Mouse (Mus musculus) gastrocnemius, adult 8-10 months (tissue): Measurements from ENCODE around the gene Dohh. TPM values are rescaled to one million over a fixed set of nuclear protein-coding genes. Genes with fewer than 3 reads are reported as not detected.

Experiments
- DNase-seq, 2 experiments: peaks; one replicate each; pipeline ENCODE4 v3.0.0; 2022; ENCODE audit warnings: low spot score in 2 of 2
- total RNA-seq, 4 experiments: library from RNA; stranded (reverse); gene quantifications; 2 replicates each; pipeline ENCODE4 v1.2.4; 2022

Dohh gene
- total RNA-seq, 4 experiments from 2014 or later = 46.5 to 50.1 (median 47.4) TPM

DNA sequence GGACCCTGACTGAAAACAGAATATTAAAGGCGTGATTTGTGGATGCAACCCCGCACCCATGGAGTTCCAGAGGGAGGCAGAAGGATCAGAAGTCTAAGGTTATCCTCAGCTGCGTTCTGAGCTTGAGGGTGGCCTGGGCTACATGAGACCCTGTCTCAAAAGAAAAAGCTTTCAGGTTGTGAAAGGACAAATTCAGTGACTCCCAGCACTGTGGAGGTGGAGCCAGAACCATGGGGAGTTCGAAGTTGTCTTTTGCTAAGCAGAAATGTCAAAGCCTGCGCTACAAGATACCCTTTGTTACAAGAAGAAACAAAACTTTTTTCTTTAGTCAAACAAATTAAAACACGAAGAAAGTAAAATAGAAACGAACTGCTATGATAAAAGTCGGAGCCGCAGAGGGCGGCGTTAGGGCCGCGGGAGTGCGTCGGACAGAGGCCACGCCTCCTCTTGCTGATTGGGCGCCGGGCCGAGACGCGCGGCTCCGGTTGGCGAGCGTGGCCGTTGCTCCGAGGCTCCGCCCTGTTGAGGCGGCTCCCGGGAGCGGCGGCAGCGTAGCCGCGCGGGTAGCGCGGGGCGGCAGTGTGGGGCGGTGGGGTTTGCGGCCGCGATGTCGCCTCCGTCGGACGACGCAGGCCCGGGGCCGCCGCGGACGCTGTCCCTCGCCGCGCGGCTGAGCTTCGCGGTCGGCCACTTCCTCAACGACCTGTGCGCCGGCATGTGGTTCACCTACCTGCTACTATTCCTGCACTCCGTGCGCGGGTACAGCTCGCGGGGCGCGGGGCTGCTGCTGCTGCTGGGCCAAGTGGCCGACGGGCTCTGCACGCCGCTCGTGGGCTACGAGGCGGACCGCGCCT lies 27.0 kb upstream of the Dohh start, which contains the start of gene Mfsd12:
TSS of gene Mfsd12 (plus strand) at position 501 of the 854 bp plus-strand sequence.
- DNase-seq = peak; percentile 76 to 88

DNA sequence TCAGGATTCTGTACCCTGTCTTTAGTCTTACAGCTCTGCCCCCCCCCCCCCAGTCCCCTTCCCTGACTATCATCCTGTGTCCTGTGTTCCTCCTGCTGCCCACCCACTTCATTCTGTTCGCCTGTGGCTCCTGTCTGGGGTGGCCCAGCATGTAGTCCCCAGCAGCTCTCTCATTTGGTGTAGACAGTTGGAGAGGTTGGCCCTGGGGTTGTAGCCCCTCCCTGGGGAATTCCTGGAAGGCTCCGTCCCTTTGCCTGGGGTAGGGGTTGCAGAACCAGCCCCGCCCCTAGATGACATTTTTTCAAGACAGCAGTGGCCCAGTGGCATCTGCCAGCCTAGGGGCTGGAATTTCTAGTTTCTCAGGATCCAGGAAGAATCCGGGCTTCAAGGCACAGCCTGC lies 26.0 kb upstream of the Dohh start:
- DNase-seq = no peak

DNA sequence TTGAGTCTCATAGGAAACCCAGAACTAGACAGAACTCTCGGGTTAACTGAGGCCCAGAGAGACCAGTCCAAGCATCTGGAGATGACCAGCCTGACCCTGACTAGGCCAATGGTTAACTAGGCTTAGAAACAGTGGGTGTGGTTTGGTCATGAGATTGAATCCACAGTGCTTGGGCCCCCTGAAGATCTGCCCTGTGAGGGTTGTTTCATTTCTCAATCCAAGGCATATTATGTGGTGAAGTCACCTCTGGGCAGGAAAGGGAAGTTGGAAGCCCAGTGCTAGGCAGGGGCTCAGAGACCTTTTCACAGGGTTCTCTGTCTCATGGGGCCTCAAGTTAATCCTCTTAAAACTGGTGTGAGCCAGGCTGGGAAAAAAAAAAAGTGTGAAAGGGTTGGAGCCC lies 25.4 kb upstream of the Dohh start:
- no peak for DNase-seq

DNA sequence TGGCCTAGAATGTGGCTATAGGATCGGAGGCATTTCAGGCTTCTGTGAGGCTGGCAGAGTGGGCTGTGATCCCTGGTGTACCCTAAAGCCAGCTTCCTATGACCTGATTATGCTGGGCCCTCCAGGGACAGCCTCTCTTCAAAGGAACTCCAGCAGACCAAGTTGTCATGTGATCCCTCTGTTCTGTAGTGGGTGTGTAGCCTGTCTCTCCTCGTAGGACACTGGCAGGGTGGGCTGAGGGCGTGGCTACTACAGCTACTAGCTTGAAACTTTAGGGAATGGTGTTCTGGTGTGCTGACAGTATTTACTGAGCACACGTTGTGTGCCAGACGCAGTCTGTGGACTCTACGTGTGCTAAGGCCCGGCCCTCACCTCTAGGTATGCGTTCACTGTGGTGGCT lies 23.5 kb upstream of the Dohh start:
- no peak for DNase-seq

DNA sequence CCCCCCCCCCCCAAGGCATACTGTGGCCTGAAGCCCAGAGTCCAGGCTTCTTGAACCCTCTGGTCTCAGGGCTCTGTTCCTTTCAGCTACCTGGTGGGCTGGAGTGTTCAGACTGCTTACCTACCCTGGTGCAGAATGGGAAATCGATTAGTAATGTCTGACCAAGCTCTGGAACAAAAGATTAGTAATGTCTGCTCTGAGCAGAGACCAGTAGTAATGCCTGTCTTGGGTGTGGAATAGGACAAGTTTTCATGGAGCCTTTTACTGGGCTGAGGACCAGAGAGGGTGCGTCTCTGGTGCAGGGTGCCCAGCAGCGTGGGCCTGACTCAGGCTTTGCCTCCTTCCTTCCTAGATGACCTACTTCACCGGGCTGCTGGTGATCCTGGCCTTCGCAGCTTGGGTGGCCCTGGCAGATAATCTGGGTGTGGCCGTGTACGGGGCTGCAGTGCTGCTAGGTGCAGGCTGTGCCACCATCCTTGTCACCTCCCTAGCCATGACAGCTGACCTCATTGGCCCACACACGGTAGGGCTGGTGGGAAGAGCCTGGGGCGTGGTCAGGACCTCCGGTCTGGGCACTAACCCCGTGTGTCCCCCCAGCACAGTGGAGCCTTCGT lies 21.8 kb upstream of the Dohh start:
- DNase-seq = no peak

DNA sequence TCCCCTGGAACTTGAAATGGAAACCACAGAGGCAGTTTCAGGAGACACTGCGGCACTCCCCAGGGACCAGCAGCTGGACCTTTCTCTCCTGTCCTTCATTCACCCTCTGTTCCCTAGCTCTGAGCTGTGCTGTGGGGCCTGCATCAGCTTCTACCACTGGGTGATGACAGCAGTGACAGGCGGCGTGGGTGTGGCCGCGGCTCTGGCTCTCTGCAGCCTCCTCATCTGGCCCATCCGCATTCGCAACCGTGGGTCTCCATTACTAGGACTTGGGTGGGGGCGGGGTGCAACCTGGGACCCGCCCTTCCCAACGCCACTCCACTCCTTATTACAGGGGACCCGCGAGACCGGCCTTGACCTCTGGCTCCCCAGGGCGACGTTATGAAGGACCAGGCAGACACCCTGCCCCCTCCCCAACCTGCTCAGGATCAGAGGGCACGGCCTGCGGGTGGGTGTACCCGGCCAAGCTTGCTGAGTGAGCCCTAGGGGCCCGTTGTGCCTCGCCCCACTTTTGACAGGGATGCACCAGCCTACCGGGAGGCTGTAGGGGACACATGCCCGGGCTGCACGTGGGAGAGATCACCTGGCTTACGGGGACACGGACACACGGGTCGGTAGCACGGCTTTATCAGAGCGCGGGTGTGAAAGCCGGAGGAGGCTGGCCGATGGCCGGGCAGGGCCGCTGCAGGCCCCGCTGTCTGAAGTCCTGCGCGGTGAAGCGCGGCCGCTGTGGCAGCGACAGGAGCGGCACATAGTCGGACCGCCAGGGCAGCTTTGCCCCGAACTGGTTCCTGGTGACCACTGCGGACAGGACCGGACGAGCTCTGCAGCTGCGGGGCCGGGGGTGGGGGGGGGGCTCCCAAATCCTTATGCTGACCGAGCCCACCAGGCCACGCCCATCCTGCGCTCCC lies 20.5 kb upstream of the Dohh start:
- no peak for DNase-seq

DNA sequence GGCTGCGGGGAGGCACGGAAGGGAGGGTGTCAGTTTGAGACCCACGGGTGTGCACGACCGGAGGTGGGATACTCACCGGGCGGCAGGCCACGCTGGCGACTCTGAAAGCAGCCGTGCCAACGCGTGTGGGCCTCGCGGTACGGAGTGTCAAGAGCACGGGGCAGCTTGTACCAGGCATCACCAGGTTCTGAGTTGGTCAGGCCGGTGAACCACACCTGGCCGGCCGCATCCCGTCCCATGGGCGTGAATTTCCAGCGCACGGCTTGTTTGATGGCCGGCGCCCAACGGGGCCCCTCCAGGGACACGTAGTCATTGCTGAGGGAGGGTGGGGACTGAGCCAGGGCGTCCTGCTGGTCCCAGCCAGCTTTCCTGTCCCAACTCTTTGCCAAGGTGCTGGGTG lies 19.6 kb upstream of the Dohh start:
- no peak for DNase-seq

DNA sequence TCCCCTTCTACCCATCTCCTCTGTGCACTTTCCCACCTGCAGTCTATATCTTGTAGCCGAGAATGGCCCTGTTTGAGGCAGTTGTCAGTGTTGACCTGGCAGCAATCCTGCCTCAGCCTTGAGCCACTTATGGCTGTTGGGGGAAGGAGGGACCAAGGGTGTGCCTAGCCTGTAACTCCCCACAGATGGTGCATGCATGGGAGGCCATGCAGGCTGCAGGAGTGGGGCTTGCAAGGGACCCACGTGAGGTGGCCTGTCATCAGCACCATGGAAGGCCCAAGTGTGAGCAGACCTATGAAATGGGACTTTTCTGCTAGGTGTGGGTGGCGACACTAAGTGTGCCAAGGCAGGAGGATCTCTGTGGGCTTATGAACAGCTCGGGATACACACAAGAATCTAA lies 19.2 kb upstream of the Dohh start:
- DNase-seq = no peak

DNA sequence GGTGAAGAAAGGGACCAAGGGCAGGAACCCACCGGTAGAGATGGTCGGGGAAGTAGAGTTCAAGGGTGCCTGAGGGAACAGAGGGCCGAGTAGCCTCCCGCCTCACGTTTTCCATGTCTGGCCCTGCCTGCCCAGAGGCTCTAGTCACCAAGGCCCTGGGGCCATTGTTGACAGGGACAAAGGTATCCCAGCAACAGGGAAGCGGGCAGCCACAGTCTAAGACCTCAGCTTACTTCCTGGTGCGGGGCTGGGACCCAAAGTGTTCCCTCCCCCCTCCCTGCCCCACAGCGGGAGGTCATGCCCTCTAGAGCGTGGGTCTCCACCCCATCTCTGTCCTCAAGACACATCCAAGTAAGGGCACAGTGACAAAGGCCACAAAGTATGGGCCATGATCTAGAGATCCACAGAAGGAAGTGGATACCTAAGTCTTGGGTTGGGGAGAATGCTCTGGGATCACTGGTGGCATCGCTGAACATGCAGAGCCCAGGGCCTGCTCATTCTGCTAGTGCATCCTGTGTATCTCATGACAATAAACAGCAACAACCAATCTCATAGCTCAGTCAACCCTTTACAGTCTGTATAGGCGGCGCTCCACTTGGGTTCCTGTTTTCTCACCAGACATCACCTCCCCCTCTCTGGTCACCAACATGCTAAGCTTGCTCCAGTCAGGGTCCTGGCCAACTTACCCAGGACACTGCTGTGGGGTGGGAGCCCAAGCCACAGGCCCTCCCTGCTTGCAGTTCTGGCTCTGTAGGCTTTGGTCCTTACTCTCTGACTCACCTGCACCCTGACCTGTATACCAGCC lies 18.4 kb upstream of the Dohh start, which contains the start of gene 4930404N11Rik:
TSS of gene 4930404N11Rik (minus strand) at position 145 of the 805 bp plus-strand sequence.
- DNase-seq = no peak

DNA sequence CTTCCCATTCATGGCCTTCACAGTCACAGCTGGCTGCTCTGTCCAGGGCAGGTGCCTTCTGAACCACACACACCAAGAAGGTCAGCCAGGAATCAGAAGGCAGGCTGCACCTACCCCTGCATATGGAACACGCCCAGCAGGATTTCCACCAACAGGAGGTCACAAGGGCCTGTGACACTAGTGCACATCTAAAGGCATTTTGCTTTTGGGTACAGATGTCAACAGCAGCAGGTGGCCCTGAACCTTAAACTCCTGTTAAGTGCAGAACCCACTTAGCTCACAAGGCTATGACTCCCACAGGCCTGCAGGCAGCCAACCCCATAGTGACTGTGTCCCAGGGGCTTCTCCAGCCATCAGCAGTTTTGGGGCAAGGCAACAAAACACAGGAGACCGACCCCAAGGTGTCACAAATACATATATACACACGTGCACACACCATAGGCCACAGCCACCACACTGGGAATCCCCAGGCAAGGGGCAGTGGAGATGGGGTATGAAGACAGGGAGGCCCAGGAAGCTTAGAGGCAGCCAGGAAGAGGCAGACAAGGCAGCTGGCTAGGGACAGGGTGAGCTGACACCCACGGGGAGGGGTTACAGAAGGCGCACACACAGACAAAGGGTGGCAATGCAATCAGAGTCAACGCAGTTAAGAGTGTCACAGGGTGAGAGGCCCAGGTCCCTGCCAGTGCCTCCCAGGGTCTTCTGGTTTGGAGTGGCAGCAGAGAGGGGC lies 17.6 kb upstream of the Dohh start:
- DNase-seq = no peak

DNA sequence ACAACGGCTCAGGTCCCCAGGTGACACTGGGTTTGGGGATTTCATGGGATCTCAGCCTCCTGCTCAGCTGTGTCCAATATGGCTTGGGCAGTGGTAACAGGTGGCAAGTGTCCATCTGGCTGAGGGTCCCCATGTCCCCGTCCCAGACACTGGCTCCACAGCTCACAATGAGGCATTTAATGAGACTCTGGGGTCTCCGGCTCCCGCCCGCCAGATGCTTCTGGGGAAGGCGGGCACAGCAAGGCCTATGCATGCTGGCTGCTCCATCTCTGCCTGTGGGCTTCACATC lies 17.1 kb upstream of the Dohh start:
- DNase-seq = no peak

DNA sequence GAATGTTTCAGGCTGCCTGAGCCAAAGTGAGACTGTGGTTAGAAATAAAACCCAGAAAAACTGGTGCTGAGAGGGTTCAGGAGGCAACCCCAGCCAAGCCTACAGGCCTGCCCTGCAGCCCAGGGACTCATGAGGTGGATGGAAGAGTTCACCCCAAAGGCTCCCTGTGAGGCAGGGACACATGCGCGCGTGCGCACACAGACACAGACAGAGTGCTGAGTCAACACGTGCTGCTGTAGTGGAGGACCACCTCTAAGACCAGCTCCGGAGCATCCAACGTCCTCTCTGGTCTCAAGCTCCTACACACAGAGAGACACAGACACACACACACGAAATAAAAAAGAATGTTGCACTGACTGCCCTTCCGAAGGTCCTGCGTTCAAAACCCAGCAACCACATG lies 8.9 kb upstream of the Dohh start:
- DNase-seq = no peak

DNA sequence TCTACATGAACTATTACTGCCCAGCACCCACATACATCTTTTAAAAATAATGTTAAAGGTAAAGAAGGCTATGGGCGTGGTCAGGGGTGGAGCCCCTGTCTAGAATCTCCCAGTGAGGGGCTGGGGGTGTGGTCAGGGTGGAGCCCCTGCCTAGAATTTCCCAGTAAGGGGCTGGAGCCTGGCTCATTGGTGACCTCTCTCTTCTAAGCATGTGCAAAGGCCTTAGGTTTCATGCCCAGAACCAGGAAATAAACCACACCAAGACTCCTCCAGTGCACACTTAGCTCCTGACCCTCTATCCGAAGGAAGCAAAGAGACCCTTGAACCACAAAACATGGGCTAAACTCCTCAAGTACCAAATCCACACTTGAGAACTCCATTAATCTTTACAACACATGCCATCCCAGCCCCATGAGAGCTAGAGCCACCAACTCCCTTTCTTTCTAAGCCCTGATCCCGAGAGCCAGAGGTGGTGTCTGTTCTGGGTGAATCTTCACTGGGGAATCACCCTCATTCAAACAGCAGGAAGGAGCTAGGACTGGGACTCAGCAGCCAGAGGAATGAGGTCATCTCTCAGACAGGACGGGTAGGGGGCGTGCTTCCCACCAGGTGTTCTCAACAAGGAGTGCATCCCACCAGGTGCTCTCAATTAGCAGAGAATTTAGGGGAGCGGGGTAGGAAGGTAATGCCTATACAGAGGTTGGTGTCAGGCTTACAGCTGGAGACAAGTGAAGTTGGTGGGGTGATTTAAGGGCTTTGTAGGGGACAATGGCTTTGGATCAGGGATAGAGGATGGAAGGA lies 7.5 kb upstream of the Dohh start:
- no peak for DNase-seq

DNA sequence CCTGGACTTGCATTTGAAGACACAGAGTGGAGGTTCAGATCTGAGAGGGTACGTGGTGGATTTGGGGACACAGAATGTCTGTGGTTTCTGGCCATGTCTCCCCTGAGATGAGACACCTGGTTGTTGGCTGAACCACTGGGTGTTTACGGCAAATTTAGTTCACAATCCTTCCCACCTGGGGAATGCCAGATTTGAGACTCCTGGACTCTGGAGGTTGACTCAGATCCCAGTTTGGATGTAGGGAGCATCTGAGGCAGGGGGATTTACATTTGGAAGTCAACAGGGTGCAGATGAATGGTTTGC lies 6.9 kb upstream of the Dohh start:
- no peak for DNase-seq

DNA sequence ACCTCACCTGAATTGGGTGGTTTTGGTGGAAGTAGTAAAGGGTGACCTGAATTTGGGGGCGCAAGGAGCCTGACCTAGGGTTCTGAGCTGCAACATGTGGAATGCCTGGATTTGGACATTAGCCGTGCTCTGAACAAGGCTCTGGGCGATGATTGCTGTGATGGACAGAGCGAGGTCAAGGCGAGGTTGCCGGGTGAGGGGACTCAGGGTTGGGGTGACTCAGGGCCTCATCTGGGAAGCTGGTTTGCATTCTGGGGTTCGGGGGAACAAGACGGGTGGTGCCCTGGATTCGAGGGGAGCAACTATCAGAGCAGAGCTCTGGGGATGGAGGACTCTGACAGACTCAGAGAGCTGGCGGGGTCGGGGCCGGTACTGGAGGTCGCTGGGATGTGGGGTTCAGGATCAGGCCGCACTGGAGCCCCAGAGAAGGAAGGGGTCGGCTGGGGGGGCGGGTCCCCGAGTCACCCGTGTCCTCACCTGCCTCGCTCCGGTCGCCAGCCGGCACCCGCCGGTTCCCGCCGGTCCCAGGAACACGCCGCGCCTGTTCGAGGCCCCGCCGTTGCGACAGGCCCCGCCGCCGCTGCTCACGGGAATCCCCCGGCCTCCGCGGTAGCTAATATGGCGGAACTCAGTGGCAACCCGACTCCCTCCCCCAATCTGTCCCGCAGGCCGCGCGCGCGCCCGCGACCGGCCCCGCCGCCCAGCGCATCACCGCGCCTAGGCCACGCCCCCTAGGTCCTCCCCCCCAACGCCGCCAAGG lies 6.3 kb upstream of the Dohh start, which contains the start of gene Fzr1:
TSS of gene Fzr1 (minus strand) at position 724 of the 760 bp plus-strand sequence.
- no peak for DNase-seq

DNA sequence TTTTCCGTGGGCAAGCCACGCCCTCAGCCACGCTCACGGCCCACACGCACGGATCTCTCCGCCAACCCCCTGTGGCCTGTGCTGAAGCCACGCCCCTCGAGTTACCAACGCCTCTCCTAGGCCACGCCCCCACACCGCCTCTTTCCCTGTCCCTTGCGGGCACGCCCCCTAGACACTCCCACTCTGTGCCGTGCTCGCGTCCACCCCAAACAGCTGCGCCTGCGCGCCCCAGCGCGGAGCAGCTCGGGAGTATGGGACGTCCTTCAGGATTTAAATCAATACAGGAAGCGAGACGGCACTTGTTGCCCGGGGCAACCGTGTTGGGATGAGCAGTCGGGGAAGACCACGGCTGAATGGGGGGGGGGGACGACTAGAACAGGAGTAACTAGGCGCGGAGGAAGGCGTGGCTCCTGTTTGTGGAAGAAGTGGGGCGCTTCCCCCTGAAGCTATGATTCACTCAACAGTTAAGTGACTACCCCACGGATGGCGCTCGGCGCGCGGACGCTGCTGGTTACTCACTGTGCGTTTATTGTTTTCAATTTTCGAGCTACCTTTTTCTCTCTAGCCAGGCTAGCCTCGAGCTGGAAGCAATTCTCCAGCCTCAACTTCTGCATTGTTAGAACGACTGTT lies 5.6 kb upstream of the Dohh start:
- peak; percentile 100 for DNase-seq

DNA sequence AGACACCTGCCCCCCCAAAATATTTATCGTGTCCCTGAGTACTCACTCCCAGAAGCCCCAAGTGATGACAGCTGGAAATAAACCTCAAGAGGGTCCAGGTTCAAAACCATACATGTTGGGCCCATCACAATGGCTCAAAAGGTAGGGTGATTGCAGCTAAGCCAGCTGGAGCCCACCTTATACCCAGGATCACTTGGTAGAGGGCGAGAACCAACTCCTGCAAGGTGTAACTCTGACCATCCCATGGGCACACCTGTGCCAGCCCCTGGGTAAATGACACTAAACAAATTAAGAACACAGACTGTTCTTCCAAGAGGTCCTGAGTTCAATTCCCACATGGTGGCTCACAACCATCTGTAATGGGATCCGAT lies 5.1 kb upstream of the Dohh start:
- DNase-seq = no peak

DNA sequence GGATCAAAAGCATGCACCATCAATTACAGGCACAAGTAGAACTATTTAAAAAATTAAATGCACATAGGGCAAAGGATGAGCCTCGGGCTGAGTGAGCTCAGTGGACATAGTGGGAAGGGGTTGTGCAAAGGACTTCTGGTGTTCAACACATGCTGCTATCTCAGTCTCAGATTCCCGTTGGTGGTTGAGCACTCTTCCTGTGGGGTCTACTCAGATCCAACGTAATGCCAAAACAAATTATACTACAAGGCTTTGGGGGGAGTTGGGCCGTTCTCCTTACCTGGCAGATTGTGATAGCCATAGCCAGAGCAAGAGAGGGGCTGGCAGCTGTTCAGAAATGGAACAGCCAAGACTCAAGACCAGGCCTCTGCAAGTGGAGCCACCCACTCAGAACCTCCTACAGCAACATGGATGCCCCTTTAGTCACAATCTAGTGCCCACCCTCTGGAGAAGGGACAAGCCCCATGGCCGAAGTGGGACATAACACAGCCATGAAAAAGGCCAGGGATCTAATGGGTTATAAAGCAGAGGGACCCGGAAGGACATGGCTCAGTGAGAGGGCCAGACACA lies 4.3 kb upstream of the Dohh start:
- no peak for DNase-seq
